Mouse (Mus musculus): ENCODE measurements around the gene Dap. TPM values are rescaled to one million over a fixed set of nuclear protein-coding genes. Genes with fewer than 3 reads are reported as not detected.

The Dap gene
- polyA plus RNA-seq, 1 experiment from 2014 or later = 74.1 TPM

- Histone ChIP-seq H3K9ac (peak overlapping the region; percentile 40; the same call in 1 of the 2 replicates), H3K4me3 (peak overlapping the region; percentile 75), H3K27ac (0 out of 2 replicates have a peak overlapping the region, but pooled peaks have one; percentile 11), H3K4me1 (peaks cover 3% of the 10 kb centered on the region), H3K4me2 (replicated peaks) (peak overlapping the region; percentile 55), H3K9me3 (no peaks in the 10 kb centered on the region), H3K36me3 (no peaks in the 10 kb centered on the region), H3K27me3 (no peaks in the 10 kb centered on the region)
- no peak for ATAC-seq (ENCODE audit: insufficient number of reproducible peaks, insufficient read depth, low FRiP score, low TSS enrichment)
- WGBS = 45% methylated on average over 15 of the region's 15 CpGs
These were observed 449 bp upstream of the Dap start for GRCm38 (mm10) chr15:31223596-31224134.

GRCm38 (mm10) chr15:31224806-31225642 is 910 bp downstream of the Dap start:
- Histone ChIP-seq H3K4me3 (peak overlapping the region; percentile 75), H3K36me3 (no peaks in the 10 kb centered on the region)
- 41% methylated on average over 13 of the region's 13 CpGs for WGBS

GRCm38 (mm10) chr15:31225643-31226325 is 1.7 kb downstream of the Dap start:
- Histone ChIP-seq H3K36me3 (no peaks in the 10 kb centered on the region), H3K9me3 (no peaks in the 10 kb centered on the region), H3K4me1 (peaks cover 3% of the 10 kb centered on the region), H3K27ac (no peak overlapping the region), H3K4me2 (replicated peaks) (peak overlapping the region; percentile 55), H3K4me3 (peak overlapping the region; percentile 75; the same call in 1 of the 2 replicates), H3K9ac (no peak overlapping the region), H3K27me3 (no peaks in the 10 kb centered on the region)
- ATAC-seq (ENCODE audit: insufficient number of reproducible peaks, insufficient read depth, low FRiP score, low TSS enrichment) = no peak
- WGBS = 74% methylated on average over 4 of the region's 4 CpGs

More at GRCm38 (mm10) chr15:31224806-31225642, 910 bp downstream of the Dap start:
- Histone ChIP-seq H3K27me3 (no peaks in the 10 kb centered on the region), H3K27ac (peak overlapping the region; percentile 26; the same call in 1 of the 2 replicates), H3K9me3 (no peaks in the 10 kb centered on the region), H3K9ac (peak overlapping the region; percentile 81), H3K4me2 (replicated peaks) (peak overlapping the region; percentile 55), H3K4me1 (peaks cover 3% of the 10 kb centered on the region)
- no peak for ATAC-seq (ENCODE audit: insufficient number of reproducible peaks, insufficient read depth, low FRiP score, low TSS enrichment)

- Histone ChIP-seq H3K36me3 (no peaks in the 10 kb centered on the region), H3K27me3 (no peaks in the 10 kb centered on the region), H3K4me1 (peaks cover 3% of the 10 kb centered on the region), H3K9me3 (no peaks in the 10 kb centered on the region), H3K4me3 (no peak overlapping the region), H3K9ac (no peak overlapping the region), H3K27ac (no peak overlapping the region), H3K4me2 (replicated peaks) (no peak overlapping the region)
- WGBS = 66% methylated on average over 6 of the region's 6 CpGs
- no peak for ATAC-seq (ENCODE audit: insufficient number of reproducible peaks, insufficient read depth, low FRiP score, low TSS enrichment)
These were observed 2.4 kb downstream of the Dap start for GRCm38 (mm10) chr15:31226464-31226863.

GRCm38 (mm10) chr15:31227793-31228192 is 3.7 kb downstream of the Dap start:
- ATAC-seq (ENCODE audit: insufficient number of reproducible peaks, insufficient read depth, low FRiP score, low TSS enrichment) = no peak
- 90% methylated on average over 8 of the region's 8 CpGs for WGBS

GRCm38 (mm10) chr15:31233006-31233405 is 8.9 kb downstream of the Dap start:
- ATAC-seq (ENCODE audit: insufficient number of reproducible peaks, insufficient read depth, low FRiP score, low TSS enrichment) = no peak
- Histone ChIP-seq H3K36me3 (peaks cover 1% of the 10 kb centered on the region; the same call in 1 of the 2 replicates), H3K9ac (no peak overlapping the region), H3K4me3 (no peak overlapping the region), H3K4me2 (replicated peaks) (no peak overlapping the region), H3K9me3 (no peaks in the 10 kb centered on the region), H3K27ac (no peak overlapping the region), H3K27me3 (no peaks in the 10 kb centered on the region), H3K4me1 (peaks cover 7% of the 10 kb centered on the region; the same call in 1 of the 2 replicates)
- 97% methylated on average over 1 of the region's 1 CpGs for WGBS

More at GRCm38 (mm10) chr15:31227793-31228192, 3.7 kb downstream of the Dap start:
- Histone ChIP-seq H3K4me3 (no peak overlapping the region), H3K4me1 (peaks cover 3% of the 10 kb centered on the region), H3K9ac (no peak overlapping the region), H3K9me3 (no peaks in the 10 kb centered on the region), H3K27ac (no peak overlapping the region), H3K4me2 (replicated peaks) (no peak overlapping the region), H3K36me3 (no peaks in the 10 kb centered on the region), H3K27me3 (no peaks in the 10 kb centered on the region)

GRCm38 (mm10) chr15:31235794-31236548 is 11.9 kb downstream of the Dap start:
- Histone ChIP-seq H3K4me2 (replicated peaks) (no peak overlapping the region), H3K4me1 (peaks cover 11% of the 10 kb centered on the region; the same call in 1 of the 2 replicates), H3K9ac (no peak overlapping the region), H3K4me3 (no peak overlapping the region), H3K27me3 (no peaks in the 10 kb centered on the region), H3K27ac (no peak overlapping the region), H3K36me3 (peaks cover 18% of the 10 kb centered on the region; the same call in 1 of the 2 replicates), H3K9me3 (no peaks in the 10 kb centered on the region)
- WGBS = 94% methylated on average over 9 of the region's 9 CpGs
- ATAC-seq (ENCODE audit: insufficient number of reproducible peaks, insufficient read depth, low FRiP score, low TSS enrichment) = no peak

GRCm38 (mm10) chr15:31236549-31236907 is 12.4 kb downstream of the Dap start:
- Histone ChIP-seq H3K4me3 (no peak overlapping the region), H3K4me1 (peaks cover 11% of the 10 kb centered on the region; the same call in 1 of the 2 replicates), H3K36me3 (peaks cover 20% of the 10 kb centered on the region), H3K9me3 (no peaks in the 10 kb centered on the region), H3K27ac (no peak overlapping the region), H3K27me3 (no peaks in the 10 kb centered on the region), H3K9ac (no peak overlapping the region), H3K4me2 (replicated peaks) (no peak overlapping the region)
- no peak for ATAC-seq (ENCODE audit: insufficient number of reproducible peaks, insufficient read depth, low FRiP score, low TSS enrichment)
- 89% methylated on average over 9 of the region's 9 CpGs for WGBS

GRCm38 (mm10) chr15:31237368-31237767 is 13.3 kb downstream of the Dap start:
- Histone ChIP-seq H3K4me2 (replicated peaks) (no peak overlapping the region), H3K9ac (no peak overlapping the region), H3K27ac (no peak overlapping the region), H3K4me1 (peaks cover 11% of the 10 kb centered on the region; the same call in 1 of the 2 replicates), H3K4me3 (no peak overlapping the region), H3K36me3 (peaks cover 27% of the 10 kb centered on the region), H3K9me3 (peaks cover 6% of the 10 kb centered on the region; the same call in 1 of the 2 replicates), H3K27me3 (no peaks in the 10 kb centered on the region)
- no peak for ATAC-seq (ENCODE audit: insufficient number of reproducible peaks, insufficient read depth, low FRiP score, low TSS enrichment)
- 81% methylated on average over 11 of the region's 11 CpGs for WGBS

- Histone ChIP-seq H3K27me3 (no peaks in the 10 kb centered on the region), H3K4me2 (replicated peaks) (no peak overlapping the region), H3K27ac (no peak overlapping the region), H3K36me3 (peaks cover 28% of the 10 kb centered on the region), H3K4me3 (no peak overlapping the region), H3K9ac (no peak overlapping the region), H3K4me1 (peaks cover 11% of the 10 kb centered on the region; the same call in 1 of the 2 replicates), H3K9me3 (peaks cover 6% of the 10 kb centered on the region; the same call in 1 of the 2 replicates)
- no peak for ATAC-seq (ENCODE audit: insufficient number of reproducible peaks, insufficient read depth, low FRiP score, low TSS enrichment)
- WGBS = 48% methylated on average over 5 of the region's 5 CpGs
These were observed 13.8 kb downstream of the Dap start for GRCm38 (mm10) chr15:31237898-31238297.

- Histone ChIP-seq H3K27me3 (no peaks in the 10 kb centered on the region), H3K9me3 (peaks cover 6% of the 10 kb centered on the region; the same call in 1 of the 2 replicates)
- WGBS = 49% methylated on average over 11 of the region's 11 CpGs
These were observed 14.5 kb downstream of the Dap start for GRCm38 (mm10) chr15:31238611-31239010.

More at GRCm38 (mm10) chr15:31238611-31239010, 14.5 kb downstream of the Dap start:
- Histone ChIP-seq H3K4me2 (replicated peaks) (no peak overlapping the region), H3K27ac (no peak overlapping the region), H3K9ac (no peak overlapping the region), H3K4me3 (no peak overlapping the region), H3K4me1 (peaks cover 11% of the 10 kb centered on the region; the same call in 1 of the 2 replicates), H3K36me3 (peaks cover 30% of the 10 kb centered on the region)
- no peak for ATAC-seq (ENCODE audit: insufficient number of reproducible peaks, insufficient read depth, low FRiP score, low TSS enrichment)

All from embryonic facial prominence, embryonic 12.5 days (tissue).